Mouse (Mus musculus) heart, adult 2 months (tissue): ENCODE measurements at regions not wholly inside any gene's neighbourhood (a gene's known extent, or its start where the extent isn't known, plus 50 kb on each side); places are given as distances from the start of the nearest gene placed in this dataset.

Experiments used
- CTCF ChIP-seq: fragments of 200-600 bp; IDR thresholded peaks from 2 replicates; pipeline ENCODE4 v1.8.1; 2022; ENCODE audit warnings: antibody characterized with exemption, mild to moderate bottlenecking, moderate library complexity
- EP300 ChIP-seq: fragments of 200-500 bp; IDR thresholded peaks from 2 replicates; pipeline ENCODE4 v1.6.1; 2011; ENCODE audit warnings: low read depth, low read length, control low read depth; ENCODE audit not compliant: insufficient read depth
- POLR2A ChIP-seq: fragments of 200-500 bp; IDR thresholded peaks from 2 replicates; pipeline ENCODE4 v1.6.1; 2011; ENCODE audit warnings: mild to moderate bottlenecking, low read depth, low read length, control low read depth; ENCODE audit not compliant: insufficient read depth

GRCm38 (mm10) chr2:147980929-147981479 lies 65.8 kb downstream of the Foxa2 start:
- TF ChIP-seq CTCF (no peak), POLR2A (no peak), EP300 (no peak)
